Mouse (Mus musculus): ENCODE data around the gene Pycr2.

The Pycr2 gene

GRCm38 (mm10) chr1:180940776-180941460 lies 36.8 kb downstream of the Pycr2 start:
- no peak for DNase-seq (ENCODE audit: low spot score in 2 of 2)

GRCm38 (mm10) chr1:180941726-180942125 lies 37.6 kb downstream of the Pycr2 start:
- peak in 1 of 2 experiments; percentile 25 for DNase-seq (ENCODE audit: low spot score in 2 of 2)

- DNase-seq (ENCODE audit: low spot score in 2 of 2) = peak; percentile 80
Measured at GRCm38 (mm10) chr1:180942166-180943031, 38.3 kb downstream of the Pycr2 start, which contains the start of gene Tmem63a. Gene Tmem63a, plus strand, starts transcription at chr1:180942344.

GRCm38 (mm10) chr1:180943032-180943644 lies 39.0 kb downstream of the Pycr2 start:
- DNase-seq (ENCODE audit: low spot score in 2 of 2) = peak; percentile 25 to 29

- DNase-seq (ENCODE audit: low spot score in 2 of 2) = no peak
Measured at GRCm38 (mm10) chr1:180943896-180944295, 39.8 kb downstream of the Pycr2 start.

- peak in 1 of 2 experiments; percentile 29 for DNase-seq (ENCODE audit: low spot score in 2 of 2)
Measured at GRCm38 (mm10) chr1:180944553-180944952, 40.5 kb downstream of the Pycr2 start.

GRCm38 (mm10) chr1:180945001-180945980 lies 41.2 kb downstream of the Pycr2 start:
- DNase-seq (ENCODE audit: low spot score in 2 of 2) = peak; percentile 35 to 56

- DNase-seq (ENCODE audit: low spot score in 2 of 2) = no peak
Measured at GRCm38 (mm10) chr1:180946448-180946847, 42.4 kb downstream of the Pycr2 start.

- no peak for DNase-seq (ENCODE audit: low spot score in 2 of 2)
Measured at GRCm38 (mm10) chr1:180952085-180952746, 48.1 kb downstream of the Pycr2 start.

- peak in 1 of 2 experiments; percentile 45 for DNase-seq (ENCODE audit: low spot score in 2 of 2)
Measured at GRCm38 (mm10) chr1:180952808-180953207, 48.7 kb downstream of the Pycr2 start.

GRCm38 (mm10) chr1:180956401-180956800 lies 52.3 kb downstream of the Pycr2 start:
- DNase-seq (ENCODE audit: low spot score in 2 of 2) = no peak

GRCm38 (mm10) chr1:180956973-180957381 lies 52.9 kb downstream of the Pycr2 start:
- no peak for DNase-seq (ENCODE audit: low spot score in 2 of 2)

Data from urinary bladder, postnatal 36 days (tissue).